Mouse (Mus musculus) testis, postnatal 10 days (tissue): ENCODE data around the gene Glce.

Source experiments
- DNase-seq: peaks from one replicate; pipeline ENCODE4 v3.0.0; 2021; ENCODE audit warnings: low spot score

Gene Glce

DNA sequence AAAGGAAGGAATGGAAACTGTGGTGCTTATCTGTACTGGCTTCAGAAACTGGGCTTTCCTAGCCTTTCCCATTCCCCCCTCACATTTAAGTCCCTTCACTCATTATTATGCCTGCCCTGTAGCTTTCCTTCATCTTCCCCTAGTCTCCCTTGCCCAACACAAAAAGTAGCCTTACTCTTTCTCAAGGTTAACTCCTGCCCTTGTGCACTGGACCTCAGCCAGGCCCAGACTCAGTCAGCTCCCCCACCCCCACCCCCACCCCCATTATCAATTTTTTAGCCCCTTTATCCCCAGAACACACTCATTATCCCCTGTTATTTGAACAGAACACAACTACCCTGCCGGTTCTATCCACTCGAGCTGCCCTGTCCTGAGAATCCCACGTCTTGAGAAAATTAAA is 1.0 kb upstream of the Glce start:
- DNase-seq, result no peak

DNA sequence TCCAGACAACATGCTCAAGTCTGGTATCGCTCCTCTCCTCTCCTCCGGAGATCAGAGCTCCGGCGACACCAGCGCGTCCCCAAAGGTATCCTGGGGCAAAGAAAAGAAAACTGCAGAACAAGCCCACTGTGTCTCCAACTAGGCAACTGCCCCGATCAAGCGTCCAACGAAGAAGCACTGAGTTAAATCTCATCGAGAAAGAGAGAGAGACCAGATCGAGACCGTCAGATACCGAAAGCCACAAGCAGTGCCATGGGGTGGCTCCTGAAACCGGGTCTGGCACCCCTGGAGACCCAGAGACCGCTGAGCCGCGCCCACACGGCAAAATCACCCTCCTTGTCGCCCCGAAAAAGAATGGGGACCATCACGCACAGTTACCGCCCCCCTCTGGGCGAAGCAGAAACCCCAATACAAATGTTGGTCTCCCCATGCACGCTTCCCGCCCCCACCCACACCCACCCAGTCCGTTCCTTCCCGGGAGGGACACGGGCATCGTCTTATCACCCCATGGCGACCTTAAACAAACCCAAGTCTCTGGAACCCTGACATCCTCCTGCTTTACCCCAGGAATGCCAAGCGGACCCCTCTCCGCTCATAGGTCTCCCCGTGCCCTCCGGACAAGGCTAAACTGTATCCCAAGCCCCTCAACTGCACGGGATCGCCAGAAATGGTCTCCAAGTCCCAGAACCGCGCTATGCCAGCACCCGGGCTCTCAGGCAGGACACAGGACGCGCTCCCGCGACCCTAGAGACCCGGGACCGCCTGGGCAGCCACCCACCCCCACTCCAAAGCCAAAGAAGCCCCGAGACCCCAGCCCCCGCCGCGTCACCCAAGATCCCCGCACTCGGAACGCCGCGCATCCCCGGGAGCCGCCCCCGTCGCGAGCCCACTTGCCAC is 656 bp downstream of the Glce start:
- DNase-seq, result peak; percentile 67

DNA sequence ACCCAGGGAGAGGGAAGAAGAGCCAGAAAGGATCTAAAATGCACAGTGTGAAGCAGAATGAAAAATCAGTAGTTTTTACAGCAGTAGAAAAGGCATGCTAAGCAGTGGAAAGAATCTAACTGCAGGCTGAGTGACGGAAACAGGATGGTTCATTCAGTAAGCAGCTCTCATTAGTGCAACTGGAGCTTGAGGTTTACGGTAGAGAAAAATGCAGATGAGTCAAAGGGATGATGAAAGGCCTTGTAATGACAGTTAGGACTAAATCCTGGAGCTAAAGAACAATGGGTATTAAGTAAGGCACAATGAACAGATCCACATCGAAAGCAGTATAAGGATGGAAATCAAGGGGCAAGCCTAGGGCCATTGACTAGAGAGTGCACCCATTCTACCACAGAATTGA is 3.7 kb downstream of the Glce start:
- DNase-seq, result no peak

DNA sequence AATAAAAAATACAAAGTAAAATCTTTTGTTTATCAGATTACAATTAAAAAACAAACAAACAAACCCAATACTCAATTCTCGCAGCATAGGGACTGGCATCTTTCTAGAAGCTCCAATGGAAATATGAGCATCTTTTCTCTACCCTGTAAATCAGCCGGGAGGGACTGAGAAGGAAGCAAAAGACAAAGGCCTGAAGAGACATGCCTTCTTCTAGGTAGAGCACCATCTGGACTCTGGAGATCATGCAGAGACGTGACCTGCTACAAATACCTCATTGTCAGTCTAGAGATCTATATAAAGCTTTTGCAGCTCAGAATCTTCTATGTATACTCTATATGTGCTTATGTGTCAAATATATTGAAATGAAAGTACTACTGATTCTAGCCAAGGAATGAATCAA is 6.6 kb downstream of the Glce start:
- no peak for DNase-seq

DNA sequence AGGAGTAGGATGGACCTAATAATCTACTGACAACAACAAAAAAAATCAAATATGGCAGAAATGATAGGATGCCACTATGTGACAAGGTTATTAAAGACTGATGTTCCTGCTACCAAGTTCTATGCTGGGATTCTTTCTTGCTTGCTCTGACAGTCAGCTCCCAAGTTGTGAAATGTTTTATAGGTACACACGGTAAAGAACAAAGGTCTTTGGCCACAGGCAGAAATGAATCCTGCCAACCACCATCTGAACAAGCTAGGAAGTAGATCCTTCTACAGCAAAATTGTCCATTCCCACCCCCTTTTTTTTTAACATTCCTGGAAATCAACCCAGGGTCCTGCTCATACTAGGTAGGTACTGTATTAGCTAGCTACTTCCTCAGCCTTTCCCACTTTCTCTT is 25.9 kb downstream of the Glce start:
- DNase-seq, result no peak

DNA sequence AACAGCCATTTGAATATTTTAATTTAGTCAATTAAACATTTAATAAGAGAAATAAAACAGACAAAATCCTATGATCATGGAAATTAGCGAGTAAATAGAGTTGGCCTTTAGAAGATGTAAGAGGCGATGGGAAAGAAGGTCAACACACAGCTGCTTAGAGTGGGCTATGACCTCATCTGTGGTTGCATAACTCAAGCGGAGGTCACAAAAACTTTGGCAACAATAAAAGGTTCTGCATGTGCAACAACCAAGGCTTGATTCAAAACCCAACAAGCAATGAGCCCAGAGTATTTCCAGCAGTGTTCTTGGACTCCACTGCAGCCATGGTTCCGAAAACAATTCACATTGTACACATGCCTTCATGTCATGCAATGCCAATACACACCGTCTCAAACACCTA is 30.9 kb downstream of the Glce start:
- DNase-seq, result no peak

DNA sequence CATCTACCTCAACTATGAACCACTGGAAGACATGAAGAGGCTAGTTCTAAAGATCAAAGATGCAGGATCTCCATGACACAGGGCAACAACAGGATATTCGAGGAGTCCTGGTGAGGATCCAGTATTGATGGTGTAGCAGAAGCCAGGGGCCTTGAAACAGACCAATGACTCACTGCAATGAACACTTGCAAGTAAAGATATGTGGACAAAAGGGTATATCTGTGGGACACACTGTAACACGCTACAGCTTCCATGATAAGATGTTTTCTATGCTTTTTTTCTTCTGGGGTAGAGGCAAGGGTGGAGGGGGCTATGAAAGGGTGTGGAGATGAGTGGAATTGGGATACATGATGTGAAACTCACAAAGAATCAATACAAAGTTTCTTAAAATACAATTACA is 36.9 kb downstream of the Glce start:
- DNase-seq, result no peak

DNA sequence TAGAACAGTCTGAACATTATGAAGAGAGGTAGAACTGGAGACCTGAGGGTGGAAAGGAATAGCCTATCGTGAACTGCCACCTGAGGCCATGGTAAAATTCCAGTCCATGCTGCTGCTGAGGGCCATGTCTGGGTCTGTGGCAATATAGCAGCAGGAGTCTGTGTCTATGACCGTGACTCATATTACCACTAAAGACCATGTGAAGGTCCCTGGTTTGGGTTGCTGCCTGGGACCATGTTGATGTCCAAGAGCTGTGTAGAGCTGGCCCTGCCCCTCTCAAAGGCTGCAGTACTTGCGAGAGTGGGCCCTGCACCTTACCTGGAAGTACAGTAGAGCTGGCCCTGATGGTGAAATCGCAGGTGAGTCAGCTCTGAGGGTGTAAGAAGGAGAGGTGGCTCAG is 37.6 kb downstream of the Glce start:
- DNase-seq, result no peak

DNA sequence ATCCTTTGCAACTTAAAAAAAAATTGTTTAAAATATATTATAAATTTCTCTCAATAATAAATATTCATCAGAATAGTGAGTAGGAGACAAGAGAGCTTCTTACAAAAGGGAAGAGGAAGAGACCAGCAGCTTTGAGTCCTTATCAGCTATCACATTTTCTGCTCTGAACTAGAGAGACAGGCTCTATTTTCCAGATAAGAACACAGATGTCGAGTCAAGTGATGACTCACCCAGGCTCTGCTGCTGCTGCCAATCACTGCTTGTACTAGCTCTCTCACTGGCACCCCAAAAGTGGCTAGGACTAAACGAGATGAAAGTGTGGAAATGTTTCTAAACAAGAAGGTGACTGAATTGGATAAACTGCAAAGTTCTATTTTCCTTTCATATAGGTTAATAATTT is 39.5 kb downstream of the Glce start:
- DNase-seq, result no peak

DNA sequence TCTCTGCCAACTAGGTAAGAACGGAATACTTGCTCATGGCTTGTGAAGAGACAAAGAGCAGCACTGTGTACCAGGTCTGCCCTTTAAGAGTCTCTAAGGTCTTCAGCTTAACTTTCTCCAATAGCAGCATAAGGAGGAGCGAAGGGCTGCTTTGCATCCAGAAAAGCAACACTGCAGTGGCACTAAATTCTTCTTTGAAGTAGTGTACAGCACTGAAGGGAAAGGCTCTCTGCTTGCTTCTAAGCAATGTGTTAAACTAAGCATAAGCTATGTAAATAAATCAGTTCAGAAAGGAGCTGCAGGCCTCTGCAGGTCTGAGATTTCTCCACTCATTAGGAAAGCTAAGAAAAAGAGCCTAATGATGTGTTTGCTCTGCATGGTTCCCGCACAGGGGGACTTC is 40.9 kb downstream of the Glce start:
- no peak for DNase-seq

DNA sequence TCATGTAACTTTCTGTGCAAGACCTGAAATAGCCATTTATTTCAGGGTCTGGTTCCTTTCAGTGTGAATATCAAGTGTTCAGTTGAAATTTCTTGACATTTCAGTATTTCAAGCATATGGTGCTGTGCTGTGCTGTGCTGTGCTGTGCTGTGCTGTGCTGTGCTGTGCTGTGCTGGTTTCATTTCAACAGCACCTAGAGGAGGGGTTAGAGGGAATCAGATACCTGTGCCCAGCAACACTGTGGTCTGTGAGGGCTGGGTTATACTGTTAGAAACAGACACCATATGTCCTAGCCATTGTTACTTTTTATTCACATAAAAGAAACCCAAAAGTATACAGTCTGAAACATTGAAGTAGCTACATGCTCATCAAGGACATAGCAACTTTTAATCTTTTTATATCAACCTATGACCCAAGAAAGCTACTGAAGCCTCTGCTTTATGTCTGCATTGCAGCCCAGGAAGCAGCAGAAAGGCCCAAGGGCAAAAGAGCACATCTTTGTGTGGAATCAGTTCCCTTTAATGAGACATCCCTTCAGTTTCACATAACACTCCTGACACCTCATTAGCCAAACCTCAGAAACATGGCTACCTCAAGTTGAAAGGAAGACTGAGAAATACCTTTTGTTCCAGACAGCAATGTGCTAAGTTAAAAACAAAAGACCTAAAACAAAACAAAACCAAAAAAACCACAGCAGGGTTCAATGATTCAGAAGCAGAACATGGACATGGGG is 42.3 kb downstream of the Glce start:
- no peak for DNase-seq

DNA sequence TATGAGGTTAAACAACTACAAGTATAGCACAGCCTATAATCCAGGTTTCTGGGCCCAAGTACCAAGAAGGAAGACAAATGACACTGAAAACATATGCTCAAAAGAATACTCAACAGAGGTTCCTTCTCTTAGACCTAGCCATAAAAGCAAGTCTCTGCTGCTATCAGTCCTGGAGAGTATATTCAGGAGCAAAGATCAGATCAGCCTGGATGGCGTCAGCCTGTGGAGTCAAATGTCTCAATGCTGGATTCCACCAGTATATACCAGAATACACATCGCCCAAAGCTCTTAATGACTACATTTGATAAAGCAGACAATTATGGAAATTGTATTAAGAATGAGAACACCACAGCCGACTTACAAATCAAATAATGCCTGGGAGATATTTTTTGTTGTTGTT is 60.2 kb downstream of the Glce start:
- DNase-seq, result no peak

DNA sequence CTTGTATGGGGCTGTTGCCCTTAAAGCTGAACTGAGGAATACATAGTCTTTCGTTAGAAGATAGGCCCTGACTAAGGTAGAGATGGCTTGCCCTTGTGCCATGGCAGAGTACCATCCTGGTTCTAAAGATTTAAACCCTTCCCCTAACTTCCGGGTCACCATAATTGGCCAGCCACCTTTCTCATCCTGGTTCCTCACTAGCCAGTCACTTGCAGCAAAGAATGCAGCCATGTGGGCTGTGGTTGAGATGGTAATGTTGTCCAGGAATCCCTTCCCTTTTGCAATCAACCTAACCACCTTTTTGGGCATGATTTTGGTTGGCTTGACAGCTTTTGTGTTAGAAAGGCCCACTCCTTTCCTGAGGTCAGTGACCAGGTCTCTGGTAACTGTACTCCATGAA is 62.0 kb downstream of the Glce start:
- DNase-seq, result no peak

DNA sequence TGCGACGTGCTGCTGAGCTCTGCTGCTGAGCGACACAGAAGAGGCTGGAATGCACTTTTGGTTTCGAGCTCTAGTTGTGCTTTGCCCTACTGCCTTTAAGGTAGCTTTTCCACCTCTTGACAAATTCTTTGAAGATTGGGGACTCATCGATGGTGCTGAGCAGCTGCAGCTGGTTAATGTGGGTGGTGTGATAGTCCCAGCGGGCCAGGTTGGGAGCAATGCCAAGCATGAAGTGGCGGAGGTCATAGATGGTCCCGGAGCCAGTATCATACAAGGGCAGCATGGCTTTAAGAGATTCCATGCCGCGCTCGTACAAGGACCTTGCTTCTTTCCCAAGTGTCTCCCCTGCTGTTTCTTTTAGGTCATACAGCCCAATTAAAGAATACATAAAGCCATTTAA is 62.5 kb downstream of the Glce start:
- no peak for DNase-seq

DNA sequence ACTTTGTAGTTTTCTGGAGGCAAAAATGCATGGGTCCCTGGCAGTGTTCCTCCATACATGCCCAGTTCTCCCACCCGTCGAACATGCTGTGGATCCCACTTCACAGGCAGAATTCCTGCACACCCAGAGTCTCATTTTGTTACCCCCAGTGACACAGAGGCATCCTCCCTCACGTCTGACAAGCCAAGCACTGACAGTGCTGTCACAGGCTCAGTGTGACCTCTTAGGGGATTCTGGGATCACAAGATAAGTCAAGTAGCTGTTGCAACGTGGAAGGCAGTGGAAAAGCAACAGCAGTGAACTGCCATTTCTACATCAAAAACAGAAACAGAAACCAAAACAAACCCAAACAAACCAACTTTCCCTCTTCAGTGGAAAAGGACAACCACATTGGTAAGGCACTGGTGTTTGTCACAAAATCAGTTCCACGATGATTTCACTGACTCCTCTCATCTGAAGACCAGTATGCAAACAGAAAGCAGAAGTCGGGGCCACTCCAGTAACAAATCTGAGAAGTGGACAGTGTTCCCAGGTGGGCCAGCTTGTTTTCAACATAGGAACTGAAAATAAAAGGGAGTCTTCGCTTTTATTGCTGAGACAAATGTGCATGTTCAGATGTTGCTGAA is 64.5 kb downstream of the Glce start:
- DNase-seq, result no peak

DNA sequence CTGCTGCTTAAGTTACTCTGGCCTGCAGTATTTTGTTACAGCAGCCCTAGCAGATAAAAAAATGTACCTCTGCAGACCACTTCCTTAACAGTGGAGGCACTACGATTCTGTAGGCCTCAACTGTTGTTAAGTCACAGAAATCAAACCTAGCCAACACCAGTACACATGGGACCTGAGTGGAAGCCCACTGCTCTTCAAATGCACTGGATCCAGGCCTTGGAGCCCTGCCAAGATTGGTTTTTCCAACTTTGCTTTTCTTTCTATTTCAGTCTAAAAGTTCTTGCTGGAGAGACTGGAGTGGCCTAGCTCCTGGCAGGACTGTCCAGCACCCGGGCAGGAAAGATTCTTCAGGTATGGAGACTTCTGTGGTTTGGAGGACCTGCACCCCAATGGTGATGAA is 66.2 kb downstream of the Glce start:
- DNase-seq, result no peak

DNA sequence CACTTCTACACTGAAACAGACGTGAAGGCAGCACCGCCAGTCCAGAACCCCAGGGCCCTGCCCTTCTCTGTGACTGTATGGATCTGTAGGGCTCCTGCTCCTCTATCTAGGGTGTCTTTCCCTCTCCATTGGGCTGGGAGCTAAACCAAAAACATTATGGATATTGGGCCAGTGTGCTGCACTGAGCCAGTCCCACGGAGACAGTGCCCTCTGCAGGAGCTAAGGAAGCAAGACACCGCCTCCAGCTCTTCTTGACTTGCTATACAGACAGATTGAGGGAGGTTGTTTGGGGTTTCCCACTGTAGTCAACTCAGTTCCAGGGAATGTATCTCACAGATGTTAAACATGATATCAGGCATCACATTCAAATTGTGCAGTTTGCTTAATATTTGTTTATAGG is 71.7 kb downstream of the Glce start:
- DNase-seq, result peak; percentile 54

DNA sequence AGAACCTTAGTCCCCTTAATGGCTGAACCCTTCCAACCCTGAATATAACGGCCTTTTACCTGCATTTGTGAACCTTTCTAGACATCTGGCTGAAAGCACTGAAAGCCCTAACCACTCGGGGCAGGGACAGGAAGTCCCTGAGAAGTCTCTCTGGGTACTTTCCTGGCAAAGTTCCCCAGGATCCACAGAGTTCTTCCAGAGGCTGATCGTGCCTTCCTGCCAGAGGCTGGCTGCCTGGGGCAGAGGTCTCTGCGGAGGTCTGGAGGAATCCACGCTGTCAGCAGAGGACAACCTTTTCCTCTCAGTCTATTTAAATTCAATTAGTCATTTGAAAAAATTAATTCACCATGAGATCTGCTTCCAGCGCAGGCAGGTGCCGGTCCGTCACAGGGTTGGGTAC is 73.3 kb downstream of the Glce start:
- no peak for DNase-seq

DNA sequence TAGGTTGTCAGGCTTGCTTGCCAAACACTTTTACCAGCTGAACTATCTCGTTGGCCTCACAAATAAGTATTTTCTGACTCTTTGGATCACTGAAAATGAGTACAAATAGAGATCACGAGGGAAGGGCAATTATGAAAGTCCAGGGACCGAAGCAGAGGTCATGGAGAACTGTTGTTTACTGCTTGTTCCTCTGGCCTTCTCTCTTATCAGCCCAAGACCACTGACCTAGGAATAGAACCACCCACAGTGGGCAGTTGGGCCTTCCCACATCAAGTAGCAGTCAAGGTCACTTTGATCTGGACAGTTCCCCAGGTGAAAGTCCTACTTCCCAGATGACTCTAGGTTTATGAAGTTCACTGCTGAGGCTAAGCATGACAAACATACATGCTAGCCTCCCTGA is 80.3 kb downstream of the Glce start:
- no peak for DNase-seq

DNA sequence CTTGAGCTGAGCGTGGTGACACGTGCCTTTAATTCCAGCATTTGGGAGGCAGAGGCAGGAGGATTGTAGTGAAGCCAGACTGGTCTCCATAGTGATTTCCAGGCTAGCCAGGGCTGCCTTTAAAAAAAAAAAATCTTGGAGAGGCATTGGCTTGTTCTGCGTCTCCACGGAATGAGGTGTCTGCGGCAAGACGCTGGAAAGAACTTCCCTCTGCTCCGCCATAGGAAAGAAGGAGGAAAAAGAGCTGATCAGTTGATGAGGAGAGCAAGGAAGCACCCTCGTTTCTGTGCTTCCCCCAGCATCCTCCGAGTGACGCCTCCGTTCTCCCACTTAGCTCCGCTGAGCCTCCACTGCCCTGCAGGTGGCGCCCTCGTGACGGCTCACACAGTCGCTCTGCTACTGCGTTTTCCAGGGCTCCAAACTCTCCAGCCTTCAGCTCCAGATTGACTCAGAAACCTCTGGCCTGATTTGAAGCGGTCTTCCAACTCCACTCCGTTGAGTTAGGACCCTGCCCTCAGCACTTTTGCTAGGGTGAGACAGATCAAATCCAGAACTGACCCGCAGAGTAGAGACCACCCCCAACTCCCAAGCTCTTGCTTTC is 82.3 kb downstream of the Glce start:
- DNase-seq, result peak; percentile 95

DNA sequence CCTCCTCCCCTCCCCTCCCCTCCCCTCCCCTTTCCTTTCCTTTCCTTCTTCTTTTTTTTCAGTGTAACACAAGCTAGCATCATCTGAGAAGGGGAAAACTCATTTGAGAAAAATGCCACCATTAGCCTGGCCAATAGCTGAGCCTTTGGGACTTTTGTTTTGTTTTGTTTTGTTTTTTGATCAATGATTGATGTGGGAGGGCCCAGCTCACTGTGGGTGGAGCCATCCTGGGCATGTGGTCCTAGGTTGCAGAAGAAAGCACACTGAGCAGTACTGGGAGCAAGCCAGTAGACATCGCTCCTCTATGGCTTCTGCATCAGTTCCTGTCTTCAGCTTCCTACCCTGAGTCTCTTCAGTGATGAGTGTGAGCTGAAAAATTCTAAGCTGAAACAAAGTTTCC is 86.6 kb downstream of the Glce start:
- no peak for DNase-seq

DNA sequence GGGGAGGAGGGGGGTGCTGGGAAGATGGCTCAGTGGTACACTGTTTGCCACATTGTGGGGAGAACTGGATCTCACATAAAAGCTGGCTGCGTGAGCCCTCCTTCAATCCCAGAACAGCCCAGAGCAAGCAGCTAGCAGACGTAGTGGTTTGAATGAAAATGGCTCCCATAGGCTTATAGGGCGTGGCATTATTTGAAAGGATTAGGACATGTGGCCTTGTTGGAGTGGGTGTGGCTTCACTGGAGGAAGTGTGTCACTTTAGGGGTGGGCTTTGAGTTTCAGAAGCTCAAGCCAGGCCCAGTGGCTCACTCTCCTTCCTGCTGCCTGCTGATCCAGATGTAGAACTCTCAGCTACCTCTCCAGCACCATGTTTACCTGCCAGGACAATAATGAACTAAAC is 90.2 kb downstream of the Glce start:
- no peak for DNase-seq

DNA sequence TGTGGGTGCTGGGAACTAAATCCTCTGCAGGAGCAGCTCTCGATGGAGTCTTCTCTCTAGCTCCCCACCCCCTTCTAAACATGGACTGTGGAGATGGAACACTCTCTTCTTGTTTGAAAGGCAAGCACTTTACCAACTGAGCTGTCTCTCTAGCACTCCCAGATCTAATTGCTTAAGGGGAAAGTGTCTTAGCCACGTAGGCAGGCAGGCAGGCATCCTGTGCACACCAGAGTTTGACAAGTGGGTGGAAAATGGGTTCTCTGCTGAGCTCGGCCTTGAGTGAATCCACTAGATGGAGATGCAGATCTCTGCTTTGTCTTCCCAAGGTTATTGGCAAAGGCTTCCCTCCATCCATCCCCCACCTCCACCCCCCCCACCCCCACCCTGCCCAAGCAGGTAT is 94.4 kb downstream of the Glce start:
- no peak for DNase-seq
